ENCODE assay signal across 7 mouse cellular contexts in genomic region chr13:63918733-63919422, GRCm38 (mm10).
DNase-seq lines count a peak whose midpoint lies in the region; ATAC-seq and TF ChIP-seq lines count a peak whose summit lies in the region.

No protein-coding gene starts in this region.

- H3K36me3 ChIP-seq in MEL (ENCODE audit: control insufficient read depth in 1 of 2, insufficient read depth in 2 of 2, low read length in 2 of 2): peaks cover 0 to 22% of the 10 kb centered on the region in 2 experiments; a peak in 2 of 4 replicates
- H3K36me3 ChIP-seq in forebrain, embryonic 16.5 days (ENCODE audit: control insufficient read depth, insufficient read depth): no peaks in the 10 kb centered on the region
- H3K36me3 ChIP-seq in hindbrain, embryonic 16.5 days (ENCODE audit: control insufficient read depth, insufficient read depth, low read length): no peaks in the 10 kb centered on the region

- no peak overlapping the region for H3K4me3 ChIP-seq in MEL (ENCODE audit: control insufficient read depth in 1 of 2, insufficient read depth in 1 of 2, low read depth in 2 of 2, low read length in 2 of 2)
- H3K4me3 ChIP-seq in forebrain, embryonic 16.5 days (replicated peaks; ENCODE audit: low read length): no peak overlapping the region
- H3K4me3 ChIP-seq in hindbrain, embryonic 16.5 days (ENCODE audit: low read length): no peak overlapping the region
- no peak overlapping the region for H3K4me3 ChIP-seq in left cerebral cortex, adult 2 months
- no peak overlapping the region for H3K4me3 ChIP-seq in olfactory bulb, adult 2 months (ENCODE audit: insufficient read depth, low read depth, low read length)

- H3K9ac ChIP-seq in MEL (ENCODE audit: control insufficient read depth, low read depth, low read length, poor library complexity, severe bottlenecking): no peak overlapping the region; the same call in 1 of the 2 replicates
- H3K9ac ChIP-seq in forebrain, embryonic 16.5 days (replicated peaks; ENCODE audit: low read depth, low read length): no peak overlapping the region
- H3K9ac ChIP-seq in hindbrain, embryonic 16.5 days (ENCODE audit: low read depth, low read length): peak overlapping the region; percentile 32; the same call in 1 of the 2 replicates

- peak overlapping the region; percentile 68; the same call in 1 of the 2 replicates for H3K27ac ChIP-seq in MEL (ENCODE audit: control insufficient read depth, low read depth, low read length)
- H3K27ac ChIP-seq in forebrain, embryonic 16.5 days (ENCODE audit: low read length): peak overlapping the region; percentile 65
- H3K27ac ChIP-seq in hindbrain, embryonic 16.5 days (ENCODE audit: low read depth, low read length): peak overlapping the region; percentile 83
- H3K27ac ChIP-seq in left cerebral cortex, adult 2 months: peak overlapping the region; percentile 67
- 0 out of 2 replicates have a peak overlapping the region, but pooled peaks have one; percentile 10 for H3K27ac ChIP-seq in olfactory bulb, adult 2 months (ENCODE audit: insufficient read depth, low read depth, low read length)

- no peak for TF ChIP-seq CTCF in MEL (IDR thresholded peaks at IDR 0.05 in 2 of 3, conservative IDR thresholded peaks at IDR 0.05 in 1 of 3; ENCODE audit: control insufficient read depth in 1 of 3, insufficient read depth in 1 of 3, low read depth in 2 of 3, low read length in 3 of 3, poor library complexity in 1 of 3, severe bottlenecking in 1 of 3)
- TF ChIP-seq CTCF in brain, embryonic 14.5 days (IDR thresholded peaks at IDR 0.05; ENCODE audit: borderline replicate concordance, extremely low read depth, insufficient read depth, insufficient read length): no peak
- no peak for TF ChIP-seq CTCF in left cerebral cortex, adult 2 months (IDR thresholded peaks at IDR 0.05)
- no peak for TF ChIP-seq CTCF in olfactory bulb, adult 2 months (IDR thresholded peaks at IDR 0.05; ENCODE audit: insufficient read depth, low read depth, low read length)

- TF ChIP-seq POLR2A in MEL (IDR thresholded peaks at IDR 0.05; ENCODE audit: control insufficient read depth in 1 of 2, insufficient read depth in 1 of 2, low read depth in 1 of 2, low read length in 2 of 2, poor library complexity in 1 of 2): no peak
- no peak for TF ChIP-seq POLR2A in brain, embryonic 14.5 days (IDR thresholded peaks at IDR 0.05; ENCODE audit: borderline replicate concordance, extremely low read depth, insufficient read depth, insufficient read length, poor library complexity, severe bottlenecking)
- TF ChIP-seq POLR2A in olfactory bulb, adult 2 months (IDR thresholded peaks at IDR 0.05; ENCODE audit: insufficient read depth, low read depth, low read length): 0 out of 2 replicates have a peak, but pooled peaks have one; percentile 22

- no peaks in the 10 kb centered on the region for H3K79me2 ChIP-seq in MEL (ENCODE audit: control insufficient read depth, insufficient read depth, low read length, poor library complexity)

- no peak for TF ChIP-seq EP300 in MEL (IDR thresholded peaks at IDR 0.05; ENCODE audit: low read depth in 1 of 2, low read length in 2 of 2)

- 43% methylated on average over 18 of the region's 18 CpGs for WGBS in forebrain, embryonic 16.5 days
- WGBS in hindbrain, embryonic 16.5 days: 29% methylated on average over 18 of the region's 18 CpGs
- 49% methylated on average over 18 of the region's 18 CpGs for WGBS in olfactory bulb, adult 2 months

- peaks cover 29 to 32% of the 10 kb centered on the region in 2 experiments for H3K4me1 ChIP-seq in MEL (ENCODE audit: control insufficient read depth in 1 of 2, insufficient read depth in 2 of 2, low read length in 2 of 2)
- peaks cover 25% of the 10 kb centered on the region for H3K4me1 ChIP-seq in forebrain, embryonic 16.5 days (replicated peaks; ENCODE audit: control insufficient read depth, insufficient read depth, low read length)
- H3K4me1 ChIP-seq in hindbrain, embryonic 16.5 days (ENCODE audit: control insufficient read depth, insufficient read depth, low read depth, low read length): peaks cover 16% of the 10 kb centered on the region
- H3K4me1 ChIP-seq in olfactory bulb, adult 2 months (ENCODE audit: control insufficient read depth, insufficient read depth, low read length): peaks cover 11% of the 10 kb centered on the region

- intact Hi-C loops in left cerebral cortex, adult 2 months (cut with DNase I): no loop called here

- H3K27me3 ChIP-seq in MEL (ENCODE audit: control insufficient read depth in 1 of 2, insufficient read depth in 2 of 2, low read length in 2 of 2): no peaks in the 10 kb centered on the region
- H3K27me3 ChIP-seq in forebrain, embryonic 16.5 days (replicated peaks; ENCODE audit: control insufficient read depth, insufficient read depth, low read length): no peaks in the 10 kb centered on the region
- H3K27me3 ChIP-seq in hindbrain, embryonic 16.5 days (replicated peaks; ENCODE audit: control insufficient read depth, insufficient read depth, low read length): no peaks in the 10 kb centered on the region

- H3K9me3 ChIP-seq in MEL (replicated peaks; ENCODE audit: insufficient read depth, low read length): no peaks in the 10 kb centered on the region
- H3K9me3 ChIP-seq in forebrain, embryonic 16.5 days (ENCODE audit: control insufficient read depth, low read length): no peaks in the 10 kb centered on the region
- no peaks in the 10 kb centered on the region for H3K9me3 ChIP-seq in hindbrain, embryonic 16.5 days (ENCODE audit: control insufficient read depth, low read length)

- no peak for DNase-seq in MEL (ENCODE audit: low read depth, low spot score)
- DNase-seq in brain, embryonic 14.5 days (ENCODE audit: low read depth): peak; percentile 76
- DNase-seq in left cerebral cortex, adult 2 months (ENCODE audit: extremely low spot score in 1 of 2, low spot score in 2 of 2): peak; percentile 21 to 68

- 0 out of 2 replicates have a peak overlapping the region, but pooled peaks have one; percentile 12 for H3K4me2 ChIP-seq in forebrain, embryonic 16.5 days (ENCODE audit: low read length)
- peak overlapping the region; percentile 31 for H3K4me2 ChIP-seq in hindbrain, embryonic 16.5 days (ENCODE audit: low read length)

- ATAC-seq in forebrain, embryonic 16.5 days: peak; percentile 73
- ATAC-seq in hindbrain, embryonic 16.5 days: peak; percentile 88
- no peak for ATAC-seq in megakaryocyte-erythroid progenitor cell, adult 5-6 weeks (replicated peaks; ENCODE audit: low FRiP score, low TSS enrichment, poor library complexity, severe bottlenecking)

- TF ChIP-seq RAD21 in MEL (IDR thresholded peaks at IDR 0.05; ENCODE audit: low read depth, low read length): no peak

TF ChIP-seq in MEL, 35 proteins besides CTCF, POLR2A, EP300 and RAD21:
- TF ChIP-seq SIN3A (IDR thresholded peaks at IDR 0.05; ENCODE audit: low read length) (no peak), ZC3H11A (IDR thresholded peaks at IDR 0.05; ENCODE audit: low read depth, low read length) (no peak), HCFC1 (IDR thresholded peaks at IDR 0.05; ENCODE audit: low read depth, low read length) (no peak), POLR2AphosphoS2 (IDR thresholded peaks at IDR 0.05; ENCODE audit: low read length) (no peak), CHD2 (IDR thresholded peaks at IDR 0.05; ENCODE audit: low read length) (no peak), TCF12 (IDR thresholded peaks at IDR 0.05; ENCODE audit: low read depth, low read length) (no peak), E2F4 (IDR thresholded peaks at IDR 0.05; ENCODE audit: borderline replicate concordance, low read depth, low read length) (no peak), NRF1 (IDR thresholded peaks at IDR 0.05; ENCODE audit: insufficient read depth, low read depth, low read length, poor library complexity, severe bottlenecking) (no peak), SMC3 (IDR thresholded peaks at IDR 0.05; ENCODE audit: low read depth, low read length) (no peak), CHD1 (IDR thresholded peaks at IDR 0.05; ENCODE audit: low read depth, low read length) (no peak), TAL1 (IDR thresholded peaks at IDR 0.05; ENCODE audit: low read length) (no peak), ZKSCAN1 (IDR thresholded peaks at IDR 0.05; ENCODE audit: low read depth, low read length) (no peak), MYB (IDR thresholded peaks at IDR 0.05; ENCODE audit: low read depth, low read length) (no peak), NELFE (IDR thresholded peaks at IDR 0.05; ENCODE audit: low read depth, low read length) (no peak), BHLHE40 (IDR thresholded peaks at IDR 0.05; ENCODE audit: borderline replicate concordance, low read depth, low read length) (no peak), GATA1 (IDR thresholded peaks at IDR 0.05; ENCODE audit: low read depth, low read length) (no peak), ZMIZ1 (IDR thresholded peaks at IDR 0.05; ENCODE audit: low read depth, low read length) (no peak)

Comparison
In these comparisons a context has a peak if more than half of its experiments do, and no peak if none do; other contexts are left out.
1. H3K27ac ChIP-seq: peak in every context shown above with its lines; median percentile 83 in hindbrain, embryonic 16.5 days; 68 in MEL; 67 in left cerebral cortex, adult 2 months; 65 in forebrain, embryonic 16.5 days; 10 in olfactory bulb, adult 2 months.